Mouse (Mus musculus) liver, embryonic 15.5 days (tissue): ENCODE measurements around the gene Grb14. TPM values are rescaled to one million over a fixed set of nuclear protein-coding genes. Genes with fewer than 3 reads are reported as not detected.
A peak's percentile ranks its signal among the peaks of the same experiment; 100 is the strongest.

Source experiments
- ATAC-seq: fragments of 200-750 bp; cut with Nextera tagmentation; 2 replicates; pipeline ENCODE4 v1.8.0; 2017; ENCODE audit warnings: moderate number of reproducible peaks, mild to moderate bottlenecking, moderate library complexity; ENCODE audit not compliant: insufficient read depth
- H3K27ac ChIP-seq: fragments of 300-500 bp; sonication (generic); replicated peaks from 2 replicates; pipeline ENCODE4 v1.5.1; 2015; ENCODE audit warnings: mild to moderate bottlenecking, inconsistent platforms
- H3K27me3 ChIP-seq: fragments of 300-500 bp; sonication (generic); 2 replicates; pipeline ENCODE4 v1.6.1; 2015; ENCODE audit warnings: mild to moderate bottlenecking, inconsistent platforms
- H3K36me3 ChIP-seq: fragments of 300-500 bp; sonication (generic); replicated peaks from 2 replicates; pipeline ENCODE4 v1.6.1; 2015; ENCODE audit warnings: moderate library complexity, mild to moderate bottlenecking, inconsistent platforms
- H3K4me1 ChIP-seq: fragments of 300-500 bp; sonication (generic); replicated peaks from 2 replicates; pipeline ENCODE4 v1.6.1; 2015; ENCODE audit warnings: inconsistent platforms
- H3K4me2 ChIP-seq: fragments of 300-500 bp; sonication (generic); 2 replicates; pipeline ENCODE4 v1.6.1; 2015; ENCODE audit warnings: moderate library complexity, mild to moderate bottlenecking, inconsistent platforms
- H3K4me3 ChIP-seq: fragments of 300-500 bp; sonication (generic); replicated peaks from 2 replicates; pipeline ENCODE4 v1.5.1; 2015; ENCODE audit warnings: mild to moderate bottlenecking, inconsistent platforms
- H3K9ac ChIP-seq: fragments of 300-500 bp; sonication (generic); 2 replicates; pipeline ENCODE4 v1.6.1; 2015; ENCODE audit warnings: moderate library complexity, mild to moderate bottlenecking, inconsistent platforms
- H3K9me3 ChIP-seq: fragments of 300-500 bp; sonication (generic); replicated peaks from 2 replicates; pipeline ENCODE4 v1.6.1; 2016; ENCODE audit warnings: inconsistent platforms
- WGBS: fragments of 180-500 bp; shearing (Covaris S2); methylation state at CpG from one replicate; pipeline ENCODE4 v1.1.7; 2015; ENCODE audit warnings: mixed read lengths; ENCODE audit not compliant: insufficient replicate concordance; 5-methylcytosine and 5-hydroxymethylcytosine counted together
- polyA plus RNA-seq: library from polyadenylated mRNA; unstranded; fragments of >200 nt; fragmentation: Nextera tagmentation; extraction: Ambion mirVana; gene quantifications from 2 replicates; pipeline ENCODE4 v1.2.1, GENCODE M21; 2015

Grb14 gene
- 8.0 and 9.2 TPM in 2 replicates for polyA plus RNA-seq

DNA sequence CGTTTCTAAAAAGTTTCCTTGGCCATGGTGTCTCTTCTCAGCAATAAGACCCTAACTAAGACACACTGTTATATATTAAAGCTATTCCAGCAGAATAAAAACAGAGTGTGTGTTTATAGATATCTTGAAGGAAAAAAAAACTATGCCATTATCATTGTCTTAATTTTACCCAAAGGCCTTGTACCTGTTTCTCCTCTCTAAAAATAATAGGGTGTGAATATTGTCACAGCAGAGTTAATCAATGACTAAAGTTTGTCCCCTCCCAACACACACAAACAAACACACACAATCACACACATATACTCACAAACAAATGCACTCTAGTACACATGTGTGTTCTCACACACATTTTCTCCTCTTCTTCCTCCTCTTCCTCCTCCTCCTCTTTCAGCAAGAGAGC lies at the start of gene Grb14:
Grb14 (minus strand) TSS at position 101 of the 400 bp plus-strand sequence.
- H3K4me3 ChIP-seq: no peak within 1 kb of the TSS
- no peak within 1 kb of the TSS for H3K27ac ChIP-seq
- no peak within 1 kb of the TSS for H3K4me2 ChIP-seq
- H3K36me3 ChIP-seq: no peaks in the 10 kb centered on the region
- WGBS: 53% methylated on average over 1 of the region's 1 CpGs
- H3K27me3 ChIP-seq: peaks cover 13% of the 10 kb centered on the region
- H3K9ac ChIP-seq: no peak within 1 kb of the TSS
- no peaks in the 10 kb centered on the region for H3K9me3 ChIP-seq
- ATAC-seq: no peak
- H3K4me1 ChIP-seq: no peaks in the 10 kb centered on the region

DNA sequence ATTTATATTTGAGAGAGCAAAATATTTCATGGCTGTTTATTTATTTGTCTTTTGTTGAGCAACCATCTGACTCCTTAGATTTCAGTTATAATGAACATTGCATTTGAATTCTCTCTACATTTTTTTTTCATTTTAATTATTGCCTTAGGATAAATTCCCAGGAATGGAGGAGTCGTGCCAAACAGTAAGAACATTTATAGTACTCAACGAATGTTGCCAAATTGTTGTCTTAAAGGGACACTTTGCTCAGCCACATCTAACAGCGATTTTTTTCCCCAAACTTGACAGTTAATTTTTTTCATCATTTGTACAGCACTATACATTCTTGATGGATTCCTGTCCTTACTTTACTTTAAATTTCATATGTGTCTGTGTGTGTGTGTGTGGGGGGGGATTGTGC lies 47.4 kb upstream of the Grb14 start:
- H3K9me3 ChIP-seq: no peaks in the 10 kb centered on the region
- no peak overlapping the region for H3K4me3 ChIP-seq
- H3K27ac ChIP-seq: no peak overlapping the region
- no peak overlapping the region for H3K9ac ChIP-seq
- H3K27me3 ChIP-seq: no peaks in the 10 kb centered on the region
- H3K4me2 ChIP-seq: no peak overlapping the region
- no peak for ATAC-seq
- 64% methylated on average over 3 of the region's 3 CpGs for WGBS
- no peaks in the 10 kb centered on the region for H3K4me1 ChIP-seq
- H3K36me3 ChIP-seq: no peaks in the 10 kb centered on the region

DNA sequence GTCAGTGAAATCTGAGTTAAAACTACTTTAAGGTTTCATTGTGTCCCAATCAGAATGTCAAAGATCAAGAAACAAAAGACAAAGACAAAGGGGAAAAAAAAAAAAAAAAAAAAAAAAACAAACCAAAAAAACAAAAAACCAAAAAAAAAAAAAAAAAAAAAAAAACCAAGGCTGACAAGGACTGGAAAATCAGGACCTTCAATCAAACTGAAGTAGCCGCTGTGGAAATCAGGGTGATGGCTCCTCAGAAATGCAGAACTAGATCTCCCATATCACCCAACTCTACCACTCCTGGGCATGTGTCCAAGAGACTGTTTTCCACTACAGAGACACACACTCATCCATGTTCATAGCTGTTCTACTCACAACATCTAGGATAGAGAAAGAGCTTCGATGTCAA lies 29.0 kb upstream of the Grb14 start:
- no peaks in the 10 kb centered on the region for H3K4me1 ChIP-seq
- H3K9me3 ChIP-seq: no peaks in the 10 kb centered on the region
- no peak for ATAC-seq
- no peaks in the 10 kb centered on the region for H3K36me3 ChIP-seq
- 65% methylated on average over 2 of the region's 2 CpGs for WGBS
- H3K27me3 ChIP-seq: no peaks in the 10 kb centered on the region
- no peak overlapping the region for H3K4me2 ChIP-seq
- no peak overlapping the region for H3K4me3 ChIP-seq
- H3K27ac ChIP-seq: no peak overlapping the region
- no peak overlapping the region for H3K9ac ChIP-seq

DNA sequence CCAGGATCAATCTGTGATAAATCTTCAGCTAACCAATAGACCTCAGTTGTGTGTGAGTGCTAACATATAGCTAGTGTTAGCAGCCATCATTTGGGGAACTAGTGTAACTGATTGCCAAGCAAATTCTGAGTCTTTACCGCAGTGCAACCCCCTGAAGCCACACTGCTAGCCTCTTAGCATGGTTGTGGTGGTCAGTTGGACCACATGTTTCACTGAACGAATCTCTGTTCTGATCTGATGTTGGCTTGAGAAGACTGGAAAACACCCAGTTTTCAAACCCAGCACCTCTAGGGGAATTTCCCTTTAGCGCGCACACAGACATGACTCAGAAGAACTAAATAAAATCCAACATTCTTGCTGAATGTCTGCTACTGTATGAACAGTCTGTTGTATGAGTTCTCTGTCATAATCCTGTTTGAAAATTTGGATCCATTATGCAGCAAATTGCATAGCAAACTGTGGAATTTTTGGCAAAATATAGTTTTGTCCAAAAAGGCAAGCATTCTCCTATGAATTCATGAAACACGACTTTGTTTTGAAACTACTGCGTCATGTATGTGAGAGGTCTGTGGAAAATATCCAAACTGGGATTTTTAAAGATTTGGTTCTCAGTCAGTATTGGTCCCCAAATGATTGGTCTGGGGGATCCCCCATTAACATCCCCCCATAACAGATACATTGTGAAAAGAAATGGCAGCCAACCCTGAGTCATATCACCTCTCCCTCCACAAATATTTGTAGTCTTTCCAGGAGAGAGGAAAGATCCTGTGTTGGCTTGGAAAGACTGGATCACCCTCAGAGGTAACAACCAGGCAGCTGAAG lies 27.6 kb upstream of the Grb14 start:
- Histone ChIP-seq H3K27me3 (no peaks in the 10 kb centered on the region), H3K4me3 (no peak overlapping the region), H3K4me1 (no peaks in the 10 kb centered on the region), H3K9ac (no peak overlapping the region), H3K4me2 (no peak overlapping the region), H3K36me3 (no peaks in the 10 kb centered on the region), H3K9me3 (no peaks in the 10 kb centered on the region), H3K27ac (no peak overlapping the region)
- ATAC-seq: no peak
- WGBS: 75% methylated on average over 6 of the region's 6 CpGs

DNA sequence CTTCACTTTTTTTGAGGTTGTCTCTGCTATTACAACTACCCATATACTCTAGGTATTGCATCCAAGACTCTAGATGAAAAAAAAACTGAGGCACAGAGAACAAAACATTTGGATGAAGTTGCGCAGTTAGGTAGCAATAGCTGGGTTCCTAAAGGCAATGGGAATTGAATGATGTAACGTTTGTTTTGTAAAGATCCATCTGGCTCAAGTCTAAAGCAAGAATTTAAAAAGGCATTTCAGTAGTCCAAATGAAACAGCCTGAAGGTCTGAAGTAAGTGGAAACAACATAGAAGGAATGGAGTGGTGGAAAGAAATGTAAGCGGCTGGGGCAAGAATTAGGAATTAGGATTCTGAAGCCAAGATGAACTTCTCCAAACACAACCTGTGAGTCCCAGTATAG lies 26.0 kb upstream of the Grb14 start:
- WGBS: 72% methylated on average over 3 of the region's 3 CpGs

DNA sequence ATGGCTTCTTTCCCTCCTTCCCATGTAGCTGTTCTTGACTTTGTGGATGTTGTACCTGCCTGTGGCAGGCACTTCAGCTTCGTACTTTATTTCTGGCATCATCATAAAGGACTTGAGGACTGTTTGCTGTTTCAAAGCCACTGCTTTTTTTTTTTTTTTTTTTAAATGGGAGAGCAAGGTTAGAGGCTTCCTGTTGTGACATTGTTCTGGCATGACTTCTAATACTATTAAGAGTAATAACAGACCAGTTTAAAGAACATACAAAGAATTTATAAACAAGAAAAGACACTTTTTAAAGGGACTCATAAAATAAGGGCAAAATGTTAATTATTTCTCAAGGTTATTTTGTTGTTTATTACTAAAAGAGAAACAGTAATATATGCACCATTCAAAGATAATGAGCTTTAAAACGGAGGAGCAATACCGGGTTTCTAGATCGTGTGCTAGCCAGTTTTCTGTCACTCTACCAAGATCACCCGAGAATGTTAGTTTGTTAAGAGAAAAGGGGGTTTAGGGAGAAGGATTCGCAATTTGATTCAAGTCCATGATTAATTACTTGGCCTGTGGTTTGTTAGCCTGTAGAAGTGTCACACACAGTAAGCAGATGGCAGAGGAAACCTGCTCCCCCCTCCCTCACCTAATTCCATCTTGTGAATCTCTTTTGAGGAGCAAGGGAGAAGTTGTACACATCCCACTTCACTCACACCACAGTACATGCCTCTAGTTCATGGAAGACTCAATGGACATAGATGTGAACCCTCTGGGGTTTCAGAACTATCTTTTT lies 23.6 kb upstream of the Grb14 start:
- no peaks in the 10 kb centered on the region for H3K36me3 ChIP-seq
- H3K9ac ChIP-seq: no peak overlapping the region
- no peak overlapping the region for H3K4me2 ChIP-seq
- WGBS: 60% methylated on average over 6 of the region's 6 CpGs
- H3K9me3 ChIP-seq: no peaks in the 10 kb centered on the region
- H3K27me3 ChIP-seq: no peaks in the 10 kb centered on the region
- H3K4me1 ChIP-seq: no peaks in the 10 kb centered on the region
- no peak for ATAC-seq
- no peak overlapping the region for H3K27ac ChIP-seq
- H3K4me3 ChIP-seq: no peak overlapping the region

More for the DNA sequence above, 26.0 kb upstream of the Grb14 start:
- Histone ChIP-seq H3K27me3 (no peaks in the 10 kb centered on the region), H3K4me3 (no peak overlapping the region), H3K9ac (no peak overlapping the region), H3K4me1 (no peaks in the 10 kb centered on the region), H3K27ac (no peak overlapping the region), H3K36me3 (no peaks in the 10 kb centered on the region), H3K4me2 (no peak overlapping the region), H3K9me3 (no peaks in the 10 kb centered on the region)
- no peak for ATAC-seq

DNA sequence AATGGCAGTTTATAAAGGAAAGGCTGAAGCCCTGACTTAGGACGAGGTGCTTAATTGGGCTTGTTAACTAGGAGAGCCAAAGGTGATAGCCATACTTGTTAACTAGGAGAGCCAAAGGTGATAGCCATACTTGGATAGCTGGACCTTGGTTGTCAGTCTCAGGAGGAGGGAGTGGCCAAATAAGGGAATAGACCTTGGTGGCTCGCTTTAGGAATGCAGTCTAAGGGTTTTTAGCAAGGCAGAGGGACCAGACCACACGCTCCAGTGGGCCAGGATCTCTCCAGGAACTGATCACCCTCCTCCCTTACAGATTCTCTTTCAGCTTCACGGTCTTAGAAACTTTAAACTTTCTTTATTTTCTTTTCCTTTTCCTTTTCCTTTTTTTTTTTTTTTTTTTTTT lies 13.4 kb upstream of the Grb14 start:
- no peak overlapping the region for H3K27ac ChIP-seq
- ATAC-seq: no peak
- no peak overlapping the region for H3K9ac ChIP-seq
- no peaks in the 10 kb centered on the region for H3K9me3 ChIP-seq
- no peaks in the 10 kb centered on the region for H3K4me1 ChIP-seq
- no peaks in the 10 kb centered on the region for H3K36me3 ChIP-seq
- no peak overlapping the region for H3K4me2 ChIP-seq
- H3K27me3 ChIP-seq: no peaks in the 10 kb centered on the region
- 29% methylated on average over 4 of the region's 4 CpGs for WGBS
- no peak overlapping the region for H3K4me3 ChIP-seq

DNA sequence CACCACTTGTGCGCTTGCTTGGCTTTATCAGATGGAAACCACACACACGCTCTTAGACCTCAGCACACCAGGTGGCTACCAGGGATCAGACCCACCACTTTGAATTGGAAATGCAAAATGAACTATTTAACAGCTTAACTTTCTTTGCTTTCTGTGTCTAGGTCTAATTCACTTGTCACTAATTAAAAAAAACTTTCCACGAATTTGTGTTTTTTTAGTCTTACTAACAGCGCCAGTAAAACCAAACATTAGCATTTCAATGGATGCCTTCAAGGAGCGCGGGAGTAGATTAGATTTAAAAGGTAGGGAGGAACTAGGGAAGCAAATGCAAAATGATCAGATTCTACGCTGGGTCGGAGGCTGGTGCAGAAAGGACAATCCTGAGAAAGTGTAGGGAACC lies 12.8 kb upstream of the Grb14 start:
- Histone ChIP-seq H3K9me3 (no peaks in the 10 kb centered on the region), H3K36me3 (no peaks in the 10 kb centered on the region), H3K27ac (no peak overlapping the region), H3K27me3 (no peaks in the 10 kb centered on the region), H3K9ac (no peak overlapping the region), H3K4me2 (no peak overlapping the region), H3K4me1 (no peaks in the 10 kb centered on the region), H3K4me3 (no peak overlapping the region)
- ATAC-seq: no peak
- 34% methylated on average over 8 of the region's 8 CpGs for WGBS

DNA sequence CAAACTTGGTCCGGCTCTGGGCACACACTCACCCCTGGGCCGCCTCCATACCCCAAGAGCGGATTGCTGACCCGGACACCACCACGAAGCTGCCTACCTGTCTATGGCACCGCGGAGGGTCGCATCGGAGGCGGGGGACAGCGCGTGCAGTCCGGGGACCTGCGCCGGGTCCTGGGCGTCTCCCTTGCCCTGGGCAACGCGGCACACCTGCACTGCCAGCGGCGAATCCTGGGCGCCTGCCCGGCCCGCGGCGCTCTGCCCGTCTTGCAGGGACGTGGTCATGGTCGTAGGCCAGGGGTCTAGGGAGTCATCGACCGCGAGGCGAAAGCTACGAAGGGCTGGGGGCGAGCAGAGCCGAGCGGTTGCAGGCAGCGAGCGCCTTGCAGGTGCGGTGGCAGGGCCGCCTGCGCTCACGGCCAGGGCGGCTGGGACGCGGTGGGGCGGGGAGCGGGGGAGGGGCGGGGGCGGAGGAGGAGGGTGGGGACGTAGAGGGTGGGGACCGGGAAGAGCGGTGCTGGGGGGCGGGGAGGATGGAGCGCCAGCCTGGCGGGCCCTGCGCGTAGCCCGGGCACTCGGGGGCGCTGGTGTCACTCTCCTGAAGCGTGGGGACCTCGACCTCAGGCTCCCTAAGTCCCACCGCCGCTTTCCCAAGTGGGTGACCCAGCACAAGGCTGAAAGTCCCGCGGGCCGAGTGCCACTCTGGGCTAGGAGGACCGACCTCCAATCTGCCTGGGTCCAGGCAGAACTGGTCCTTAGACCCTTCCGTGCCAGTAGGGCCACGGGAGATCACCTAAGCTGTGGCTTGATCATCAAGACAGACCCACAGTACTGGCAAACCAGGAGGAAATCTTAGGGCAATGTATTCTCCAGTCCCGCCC lies 2.2 kb downstream of the Grb14 start:
- peak overlapping the region; percentile 66 for H3K4me2 ChIP-seq
- H3K4me3 ChIP-seq: peak overlapping the region; percentile 59
- peak; percentile 79 for ATAC-seq
- no peak overlapping the region for H3K27ac ChIP-seq
- H3K9ac ChIP-seq: peak overlapping the region; percentile 46; the same call in 1 of the 2 replicates
- no peaks in the 10 kb centered on the region for H3K9me3 ChIP-seq
- peaks cover 13% of the 10 kb centered on the region for H3K27me3 ChIP-seq
- H3K4me1 ChIP-seq: no peaks in the 10 kb centered on the region
- H3K36me3 ChIP-seq: no peaks in the 10 kb centered on the region
- 1% methylated on average over 69 of the region's 71 CpGs for WGBS

DNA sequence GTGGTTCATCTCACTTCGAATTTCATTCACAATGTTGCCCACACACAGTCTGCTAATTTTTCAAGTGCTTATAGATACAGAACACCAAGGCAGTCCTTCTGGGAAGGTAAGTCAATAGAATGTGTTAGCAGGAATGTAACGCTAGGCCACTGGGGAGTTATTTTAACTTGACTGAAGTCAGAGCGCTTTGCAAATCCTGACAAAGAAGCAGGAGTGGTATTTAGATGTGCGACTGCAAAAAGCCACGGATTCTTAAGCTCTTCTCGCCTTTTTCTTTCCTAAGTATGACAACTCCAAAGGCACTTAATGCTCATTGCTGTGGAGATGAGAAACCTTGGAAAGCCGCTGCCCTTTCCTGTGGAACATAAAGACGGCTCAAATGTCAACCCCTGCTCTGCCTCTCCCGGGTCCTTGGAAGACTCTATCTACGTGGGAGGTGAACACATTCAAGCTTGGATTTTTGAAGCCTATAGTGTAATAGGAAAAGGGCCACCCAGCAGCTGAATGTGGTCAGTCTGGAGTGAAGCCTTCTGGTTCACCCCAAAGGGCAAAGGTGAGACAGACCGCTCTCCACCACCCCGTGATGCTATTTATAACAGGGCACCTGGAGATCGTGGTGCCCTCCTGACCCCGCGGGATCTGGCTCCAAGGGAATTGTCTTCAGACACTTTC lies 3.0 kb downstream of the Grb14 start:
- peak overlapping the region; percentile 46; the same call in 1 of the 2 replicates for H3K9ac ChIP-seq
- 12% methylated on average over 15 of the region's 15 CpGs for WGBS
- H3K4me3 ChIP-seq: peak overlapping the region; percentile 59
- H3K9me3 ChIP-seq: no peaks in the 10 kb centered on the region
- no peaks in the 10 kb centered on the region for H3K36me3 ChIP-seq
- H3K27me3 ChIP-seq: peaks cover 13% of the 10 kb centered on the region
- no peaks in the 10 kb centered on the region for H3K4me1 ChIP-seq
- H3K4me2 ChIP-seq: peak overlapping the region; percentile 66
- ATAC-seq: peak; percentile 48; the same call in 1 of the 2 replicates
- no peak overlapping the region for H3K27ac ChIP-seq
